In genomic region chr1:177373226-177373825, GRCm38 (mm10) we compare ENCODE assay signal across 16 mouse cellular contexts.
DNase-seq lines count a peak whose midpoint lies in the region; ATAC-seq lines count a peak whose summit lies in the region.
"Had no signal": no experiment of that assay in that cellular context is flagged by ENCODE, and none has a peak within 500 bp of the region (broad histone marks: within the 10 kb centered on the region; RNA-seq: fewer than 3 reads in every experiment).

No protein-coding gene starts in this region.

- no peak for DNase-seq in kidney, postnatal 4 days
- peak; percentile 16 for DNase-seq in Muller cell, postnatal 12 days (ENCODE audit: inconsistent ontology term)
- DNase-seq in embryonic facial prominence, embryonic 14.5 days (ENCODE audit: low spot score), result peak; percentile 25
- no peak for DNase-seq in frontal cortex, adult 2 months (ENCODE audit: extremely low spot score in 1 of 2, low spot score in 1 of 2)
- no peak for DNase-seq in cerebellum, adult 8-10 months
- DNase-seq: cerebellum, adult 11-12 months; gastrocnemius, postnatal 14 days; kidney, postnatal 10 days; left cerebral cortex, postnatal 4 days; right cerebral cortex, postnatal 4 days had no signal

- peak; percentile 51; the same call in 1 of the 2 replicates for ATAC-seq in kidney, embryonic 16.5 days (ENCODE audit: low FRiP score, low TSS enrichment)
- peak; percentile 67; the same call in 1 of the 2 replicates for ATAC-seq in embryonic facial prominence, embryonic 14.5 days (ENCODE audit: low read depth)
- ATAC-seq in midbrain, embryonic 13.5 days, result peak; percentile 62; the same call in 1 of the 2 replicates
- ATAC-seq: liver, embryonic 12.5 days; Patski had no signal

- H3K36me3 ChIP-seq in kidney, embryonic 16.5 days (ENCODE audit: insufficient read depth, low read length), result no peaks in the 10 kb centered on the region
- no peaks in the 10 kb centered on the region for H3K36me3 ChIP-seq in embryonic facial prominence, embryonic 14.5 days (ENCODE audit: control insufficient read depth, insufficient read depth, low read length)
- no peaks in the 10 kb centered on the region for H3K36me3 ChIP-seq in midbrain, embryonic 13.5 days
- H3K36me3 ChIP-seq: hindbrain, embryonic 15.5 days; liver, embryonic 12.5 days had no signal

- no peaks in the 10 kb centered on the region for H3K27me3 ChIP-seq in kidney, embryonic 16.5 days (ENCODE audit: insufficient read depth, low read length)
- H3K27me3 ChIP-seq in embryonic facial prominence, embryonic 14.5 days (replicated peaks; ENCODE audit: control insufficient read depth, insufficient read depth, low read length), result no peaks in the 10 kb centered on the region
- H3K27me3 ChIP-seq in midbrain, embryonic 13.5 days, result no peaks in the 10 kb centered on the region
- H3K27me3 ChIP-seq: CH12.LX; hindbrain, embryonic 15.5 days; liver, embryonic 12.5 days had no signal

- H3K4me2 ChIP-seq in kidney, embryonic 16.5 days (replicated peaks; ENCODE audit: low read depth, low read length), result 0 out of 2 replicates have a peak overlapping the region, but pooled peaks have one; percentile 10
- H3K4me2 ChIP-seq in embryonic facial prominence, embryonic 14.5 days (ENCODE audit: low read depth, low read length), result no peak overlapping the region
- H3K4me2 ChIP-seq in midbrain, embryonic 13.5 days (replicated peaks), result no peak overlapping the region
- H3K4me2 ChIP-seq: hindbrain, embryonic 15.5 days; liver, embryonic 12.5 days had no signal

- 6% methylated on average over 5 of the region's 5 CpGs for WGBS in kidney, embryonic 16.5 days
- 9% methylated on average over 5 of the region's 5 CpGs for WGBS in embryonic facial prominence, embryonic 14.5 days
- WGBS in midbrain, embryonic 13.5 days, result 3% methylated on average over 5 of the region's 5 CpGs

- H3K4me3 ChIP-seq in kidney, embryonic 16.5 days (ENCODE audit: low read length), result no peak overlapping the region
- no peak overlapping the region for H3K4me3 ChIP-seq in embryonic facial prominence, embryonic 14.5 days (ENCODE audit: low read depth, low read length)
- no peak overlapping the region for H3K4me3 ChIP-seq in midbrain, embryonic 13.5 days (replicated peaks)
- H3K4me3 ChIP-seq: hindbrain, embryonic 15.5 days; liver, embryonic 12.5 days had no signal

- no peak overlapping the region for H3K27ac ChIP-seq in kidney, embryonic 16.5 days (ENCODE audit: low read length)
- no peak overlapping the region for H3K27ac ChIP-seq in embryonic facial prominence, embryonic 14.5 days (replicated peaks; ENCODE audit: low read depth, low read length)
- H3K27ac ChIP-seq in midbrain, embryonic 13.5 days, result no peak overlapping the region
- H3K27ac ChIP-seq: hindbrain, embryonic 15.5 days; liver, embryonic 12.5 days had no signal

- peaks cover 8% of the 10 kb centered on the region; the same call in 1 of the 2 replicates for H3K4me1 ChIP-seq in kidney, embryonic 16.5 days (ENCODE audit: insufficient read depth, low read length)
- H3K4me1 ChIP-seq in embryonic facial prominence, embryonic 14.5 days (ENCODE audit: control insufficient read depth, insufficient read depth, low read length), result no peaks in the 10 kb centered on the region; the same call in 1 of the 2 replicates
- peaks cover 14% of the 10 kb centered on the region for H3K4me1 ChIP-seq in midbrain, embryonic 13.5 days (replicated peaks)
- H3K4me1 ChIP-seq: liver, embryonic 12.5 days had no signal

- H3K9me3 ChIP-seq in kidney, embryonic 16.5 days (ENCODE audit: low read length), result no peaks in the 10 kb centered on the region
- no peaks in the 10 kb centered on the region for H3K9me3 ChIP-seq in embryonic facial prominence, embryonic 14.5 days (ENCODE audit: control insufficient read depth, low read length)
- H3K9me3 ChIP-seq in midbrain, embryonic 13.5 days, result no peaks in the 10 kb centered on the region
- H3K9me3 ChIP-seq: hindbrain, embryonic 15.5 days; liver, embryonic 12.5 days had no signal

- no peak overlapping the region for H3K9ac ChIP-seq in kidney, embryonic 16.5 days (replicated peaks; ENCODE audit: low read length)
- no peak overlapping the region for H3K9ac ChIP-seq in embryonic facial prominence, embryonic 14.5 days (ENCODE audit: low read depth, low read length)
- no peak overlapping the region for H3K9ac ChIP-seq in midbrain, embryonic 13.5 days (replicated peaks)
- H3K9ac ChIP-seq: hindbrain, embryonic 15.5 days; liver, embryonic 12.5 days had no signal

Comparison
In these comparisons a context has a peak if more than half of its experiments do, and no peak if none do; other contexts are left out.
1. DNase-seq: peak in Muller cell, postnatal 12 days (single experiment) and embryonic facial prominence, embryonic 14.5 days (single experiment); none in kidney, postnatal 4 days (0 of 2), frontal cortex, adult 2 months (0 of 2) and cerebellum, adult 8-10 months (single experiment).
2. Peak in every context shown above with its lines, with median percentiles within 50 percentile points of each other: ATAC-seq.